18 mouse cellular contexts compared by ENCODE assay signal in genomic region chr4:134621695-134622094, GRCm38 (mm10).
A peak's percentile ranks its signal among the peaks of the same experiment; 100 is the strongest.
DNase-seq lines count a peak whose midpoint lies in the region; TF ChIP-seq lines count a peak whose summit lies in the region.
"Had no signal": no experiment of that assay in that cellular context is flagged by ENCODE, and none has a peak within 500 bp of the region (broad histone marks: within the 10 kb centered on the region; RNA-seq: fewer than 3 reads in every experiment).

No protein-coding gene starts in this region.

- H3K4me3 ChIP-seq in left cerebral cortex, adult 2 months: no peak overlapping the region
- H3K4me3 ChIP-seq in brown adipose tissue, adult 24 weeks (ENCODE audit: insufficient read depth, low read depth, low read length): no peak overlapping the region
- H3K4me3 ChIP-seq: embryonic facial prominence, embryonic 10.5 days; embryonic facial prominence, embryonic 12.5 days; forebrain, embryonic 13.5 days; forebrain, embryonic 15.5 days had no signal

- intact Hi-C loops in left cerebral cortex, adult 2 months (cut with DNase I): no loop called here
- intact Hi-C loops in left cerebral cortex, postnatal 36 days (cut with DNase I): no loop called here

- H3K27ac ChIP-seq in left cerebral cortex, adult 2 months: peak overlapping the region; percentile 41
- H3K27ac ChIP-seq in brown adipose tissue, adult 24 weeks (replicated peaks; ENCODE audit: low read depth, low read length): 0 out of 2 replicates have a peak overlapping the region, but pooled peaks have one; percentile 3
- H3K27ac ChIP-seq: embryonic facial prominence, embryonic 10.5 days; embryonic facial prominence, embryonic 12.5 days; forebrain, embryonic 13.5 days; forebrain, embryonic 15.5 days had no signal

- DNase-seq in left cerebral cortex, adult 2 months (ENCODE audit: extremely low spot score in 1 of 2, low spot score in 2 of 2): no peak
- no peak for DNase-seq in left cerebral cortex, postnatal 36 days (ENCODE audit: low spot score in 2 of 2)
- no peak for DNase-seq in lung, postnatal 25 days (ENCODE audit: low spot score)
- no peak for DNase-seq in cerebellum, adult 8-10 months
- DNase-seq: adrenal gland, adult 2 months; adrenal gland, postnatal 10 days; adrenal gland, postnatal 25 days; cerebellum, adult 11-12 months; cerebellum, adult 2 months; cerebellum, adult 9-11 months; cerebellum, postnatal 14 days; cerebellum, postnatal 36 days; forebrain, postnatal 0 days had no signal

- no peak for TF ChIP-seq CTCF in left cerebral cortex, adult 2 months (IDR thresholded peaks at IDR 0.05)

- H3K4me1 ChIP-seq in brown adipose tissue, adult 24 weeks (ENCODE audit: control insufficient read depth, insufficient read depth, insufficient read length, low read length): no peaks in the 10 kb centered on the region
